ENCODE assay signal across 8 mouse cellular contexts in the genomic region with DNA sequence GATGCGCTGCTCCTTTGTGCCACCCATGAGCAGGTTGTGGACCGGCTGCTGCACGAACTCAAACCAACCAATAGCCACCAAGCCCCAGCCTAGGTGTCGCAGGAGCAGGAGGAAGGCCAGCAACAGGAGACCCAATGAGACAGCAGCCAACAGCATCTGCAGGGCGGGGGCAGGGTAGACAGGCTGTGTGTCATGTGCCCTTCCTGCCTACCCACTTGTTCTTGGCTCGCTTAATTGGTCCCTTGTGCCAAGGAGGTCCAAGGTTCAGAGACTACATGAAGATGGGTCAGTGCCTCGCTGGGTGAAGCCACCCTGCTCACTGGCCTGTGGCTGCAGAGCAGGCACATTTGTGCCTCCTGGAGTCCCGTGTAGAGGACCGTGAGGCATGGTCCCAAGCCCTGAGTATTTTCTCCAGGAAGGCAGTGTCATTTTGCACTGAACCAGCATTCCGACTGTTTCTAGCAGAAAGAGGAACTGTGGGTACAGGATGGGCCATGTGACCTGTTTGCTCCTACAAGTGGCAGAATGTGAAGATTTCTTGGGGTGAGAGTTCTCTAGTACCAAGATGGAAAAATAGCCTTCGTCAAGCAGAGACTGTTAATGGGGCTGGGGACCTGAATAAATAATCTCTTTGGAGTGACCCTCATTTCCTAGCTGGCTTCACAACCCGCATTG. TPM values are rescaled to one million over a fixed set of nuclear protein-coding genes. Genes with fewer than 3 reads are reported as not detected.
DNase-seq lines count a peak whose midpoint lies in the region; ATAC-seq and TF ChIP-seq lines count a peak whose summit lies in the region.

No protein-coding gene starts in this region.

- no peak for ATAC-seq in stomach, postnatal 0 days (ENCODE audit: low FRiP score, low TSS enrichment)
- no peak for ATAC-seq in frontal cortex, adult (ENCODE audit: low TSS enrichment)

- WGBS in cerebellum, adult 2 months = 32% methylated on average over 12 of the region's 12 CpGs
- WGBS in heart, embryonic 10.5 days = 88% methylated on average over 12 of the region's 12 CpGs
- 78% methylated on average over 12 of the region's 12 CpGs for WGBS in stomach, postnatal 0 days

- H3K4me1 ChIP-seq in cerebellum, adult 2 months (ENCODE audit: control insufficient read depth, insufficient read depth, low read length) = peaks cover 25% of the 10 kb centered on the region
- peaks cover 39% of the 10 kb centered on the region for H3K4me1 ChIP-seq in heart, embryonic 10.5 days
- peaks cover 4% of the 10 kb centered on the region for H3K4me1 ChIP-seq in stomach, postnatal 0 days (replicated peaks; ENCODE audit: control insufficient read depth, insufficient read depth)

- no peaks in the 10 kb centered on the region for H3K9me3 ChIP-seq in heart, embryonic 10.5 days
- no peaks in the 10 kb centered on the region for H3K9me3 ChIP-seq in stomach, postnatal 0 days (ENCODE audit: control insufficient read depth, low read length)

- H3K9ac ChIP-seq in stomach, postnatal 0 days (ENCODE audit: low read length) = no peak overlapping the region

- no peak overlapping the region for H3K4me3 ChIP-seq in cerebellum, adult 2 months (replicated peaks; ENCODE audit: insufficient read depth, low read depth, low read length)
- H3K4me3 ChIP-seq in heart, embryonic 10.5 days = no peak overlapping the region
- no peak overlapping the region for H3K4me3 ChIP-seq in stomach, postnatal 0 days (ENCODE audit: low read depth, low read length)

- H3K27me3 ChIP-seq in cerebellum, adult 2 months (ENCODE audit: control insufficient read depth, insufficient read depth, low read length) = no peaks in the 10 kb centered on the region
- no peaks in the 10 kb centered on the region for H3K27me3 ChIP-seq in heart, embryonic 10.5 days (ENCODE audit: insufficient read depth, poor library complexity, severe bottlenecking)
- no peaks in the 10 kb centered on the region for H3K27me3 ChIP-seq in stomach, postnatal 0 days (ENCODE audit: control insufficient read depth, insufficient read depth, low read length)

- no peak for TF ChIP-seq EP300 in stomach, postnatal 0 days (optimal IDR thresholded peaks at IDR 0.05)

- no peak for TF ChIP-seq CTCF in cerebellum, adult 2 months (IDR thresholded peaks at IDR 0.05; ENCODE audit: borderline replicate concordance, insufficient read depth, low read depth, low read length)
- no peak for TF ChIP-seq CTCF in stomach, postnatal 0 days (IDR thresholded peaks at IDR 0.05; ENCODE audit: low read depth)

- no peak overlapping the region for H3K4me2 ChIP-seq in stomach, postnatal 0 days (replicated peaks; ENCODE audit: low read depth)

- TF ChIP-seq POLR2A in cerebellum, adult 2 months (IDR thresholded peaks at IDR 0.05; ENCODE audit: borderline replicate concordance, insufficient read depth, low read length) = no peak

- DNase-seq in cerebellum, adult 2 months = peak; percentile 44 to 66
- no peak for DNase-seq in cerebellum, adult 8-10 months
- DNase-seq in ovary, postnatal 36 days (ENCODE audit: low spot score) = peak; percentile 46
- no peak for DNase-seq in ovary, postnatal 14 days (ENCODE audit: low spot score)
- DNase-seq in heart, embryonic 10.5 days (ENCODE audit: low spot score) = peak; percentile 73
- peak; percentile 89 to 96 for DNase-seq in kidney, postnatal 36 days
- DNase-seq in stomach, postnatal 0 days (ENCODE audit: low spot score) = no peak

- peak overlapping the region; percentile 8; the same call in 1 of the 2 replicates for H3K27ac ChIP-seq in cerebellum, adult 2 months (ENCODE audit: insufficient read depth, low read length)
- no peak overlapping the region for H3K27ac ChIP-seq in heart, embryonic 10.5 days
- H3K27ac ChIP-seq in stomach, postnatal 0 days (replicated peaks) = 0 out of 2 replicates have a peak overlapping the region, but pooled peaks have one; percentile 13

- peaks cover 72% of the 10 kb centered on the region for H3K36me3 ChIP-seq in heart, embryonic 10.5 days
- H3K36me3 ChIP-seq in stomach, postnatal 0 days (ENCODE audit: control insufficient read depth, insufficient read depth, low read length) = peaks cover 12% of the 10 kb centered on the region; the same call in 1 of the 2 replicates

RNA-seq across cellular contexts. Expression of a gene that starts 14.2 kb away (rescaled TPM):
- polyA plus RNA-seq in cerebellum, adult 2 months (2012; rRNA removed) = 20.6 and 23.1 TPM in 2 replicates
- polyA plus RNA-seq in heart, embryonic 10.5 days (2016; fragmentation: Nextera tagmentation; extraction: Ambion mirVana) = 40.1 and 47.7 TPM in 2 replicates
- 16.2 and 16.8 TPM in 2 replicates for polyA plus RNA-seq in stomach, postnatal 0 days (2015; fragmentation: Nextera tagmentation; extraction: Ambion mirVana)

RNA-seq across cellular contexts. Expression of a gene that starts 14.7 kb away (rescaled TPM):
- 145 and 146 TPM in 2 replicates for polyA plus RNA-seq in cerebellum, adult 2 months (2012; rRNA removed)
- polyA plus RNA-seq in heart, embryonic 10.5 days (2016; fragmentation: Nextera tagmentation; extraction: Ambion mirVana) = 83.5 and 102 TPM in 2 replicates
- polyA plus RNA-seq in stomach, postnatal 0 days (2015; fragmentation: Nextera tagmentation; extraction: Ambion mirVana) = 95.1 and 99.6 TPM in 2 replicates

Comparison
In these comparisons a context has a peak if more than half of its experiments do, and no peak if none do; other contexts are left out.
1. DNase-seq: peak in cerebellum, adult 2 months (2 of 2), ovary, postnatal 36 days (single experiment), heart, embryonic 10.5 days (single experiment) and kidney, postnatal 36 days (2 of 2); none in cerebellum, adult 8-10 months (single experiment), ovary, postnatal 14 days (single experiment) and stomach, postnatal 0 days (single experiment).